Mouse (Mus musculus): ENCODE measurements around the gene Map2k4.

Gene Map2k4

DNA sequence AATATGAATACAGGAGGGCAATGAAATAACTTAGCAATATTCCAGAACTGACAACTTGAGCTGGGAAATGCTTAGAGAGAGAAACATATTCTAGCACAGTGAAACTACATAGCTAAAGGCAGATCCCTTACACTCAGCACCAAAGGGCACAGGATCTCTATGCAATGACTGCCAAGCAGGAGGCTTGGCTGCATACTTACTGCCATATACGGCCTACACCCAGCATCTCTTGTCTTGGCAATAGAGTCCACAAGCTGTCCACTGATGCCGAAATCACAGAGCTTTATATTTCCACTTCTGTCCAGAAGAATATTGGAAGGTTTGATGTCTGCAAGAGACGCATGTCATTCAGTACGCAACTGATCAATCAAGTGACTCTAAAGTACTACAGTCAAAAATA, 81.3 kb downstream of the Map2k4 start:
- DNase-seq (ENCODE audit: low spot score): no peak

DNA sequence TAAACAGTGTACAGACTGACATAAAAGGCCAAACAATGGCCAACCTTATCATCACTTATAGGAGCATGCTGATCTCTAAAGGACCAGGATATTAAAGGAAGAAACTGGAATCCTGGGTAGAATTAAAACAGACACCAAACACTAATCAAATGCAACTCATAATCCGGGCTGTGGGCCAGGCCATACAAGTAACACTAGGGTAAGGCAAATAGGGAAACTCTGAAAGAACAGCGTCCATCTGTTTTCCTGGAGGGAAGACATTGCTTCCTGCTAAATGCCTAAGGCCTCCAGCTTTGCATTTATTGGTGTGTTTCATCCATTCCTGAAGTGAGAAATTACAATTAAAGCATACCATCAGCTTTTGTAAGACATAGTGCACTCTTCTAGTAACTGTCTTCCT, 81.9 kb downstream of the Map2k4 start:
- no peak for DNase-seq (ENCODE audit: low spot score)

DNA sequence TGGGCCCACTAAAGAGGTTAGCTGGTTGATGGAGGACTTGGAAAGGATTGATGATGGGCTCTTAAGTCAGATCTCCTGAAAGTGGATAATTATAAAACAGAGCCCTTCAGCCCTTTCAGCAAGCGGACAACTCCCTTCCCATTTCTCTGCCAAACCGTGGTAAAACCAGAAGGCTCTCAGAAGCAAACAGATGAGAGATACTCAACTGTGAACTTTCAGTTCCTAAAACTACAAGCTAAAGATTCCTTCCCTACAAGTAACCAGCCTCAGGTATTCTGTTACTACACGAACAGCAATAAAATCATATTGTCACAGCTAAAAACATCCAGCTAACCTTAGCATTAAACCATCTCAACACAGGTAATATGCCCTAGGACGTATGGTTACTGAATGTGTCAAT, 83.2 kb downstream of the Map2k4 start:
- DNase-seq (ENCODE audit: low spot score): no peak

- peak; percentile 35 for DNase-seq (ENCODE audit: low spot score)
Observed at GRCm38 (mm10) chr11:65678824-65679402, 109.2 kb downstream of the Map2k4 start.

DNA sequence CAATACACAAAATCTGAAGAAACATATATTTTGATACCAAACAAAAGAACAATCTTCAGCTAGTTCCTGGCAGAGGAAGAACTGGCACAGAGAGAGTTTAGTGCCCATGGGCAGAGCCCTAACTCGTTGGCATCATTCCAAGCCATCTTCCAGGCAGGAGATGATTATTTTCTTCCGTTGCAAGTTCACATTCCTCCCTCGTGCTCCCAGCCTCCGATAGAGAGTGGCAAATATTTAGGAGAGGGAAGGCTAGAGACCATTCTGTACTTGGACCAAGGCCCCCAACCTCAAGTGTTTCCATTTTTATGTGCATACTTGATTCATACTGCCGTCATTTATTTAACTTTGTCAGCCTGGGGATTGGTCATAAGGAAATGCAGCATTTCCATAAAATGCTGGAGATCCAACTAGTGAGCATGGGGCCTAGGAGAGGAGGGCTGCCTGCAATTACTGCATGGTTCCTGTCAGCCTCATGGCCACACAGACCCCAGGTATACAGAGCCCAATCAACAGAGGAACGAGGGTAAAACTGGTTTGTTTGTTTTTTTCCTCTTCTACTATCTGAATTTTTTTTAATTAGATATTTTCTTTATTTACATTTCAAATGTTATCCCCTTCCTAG, 120.6 kb downstream of the Map2k4 start:
- no peak for DNase-seq (ENCODE audit: low spot score)

GRCm38 (mm10) chr11:65664903-65665302, 123.2 kb downstream of the Map2k4 start:
- DNase-seq (ENCODE audit: low spot score): no peak

DNA sequence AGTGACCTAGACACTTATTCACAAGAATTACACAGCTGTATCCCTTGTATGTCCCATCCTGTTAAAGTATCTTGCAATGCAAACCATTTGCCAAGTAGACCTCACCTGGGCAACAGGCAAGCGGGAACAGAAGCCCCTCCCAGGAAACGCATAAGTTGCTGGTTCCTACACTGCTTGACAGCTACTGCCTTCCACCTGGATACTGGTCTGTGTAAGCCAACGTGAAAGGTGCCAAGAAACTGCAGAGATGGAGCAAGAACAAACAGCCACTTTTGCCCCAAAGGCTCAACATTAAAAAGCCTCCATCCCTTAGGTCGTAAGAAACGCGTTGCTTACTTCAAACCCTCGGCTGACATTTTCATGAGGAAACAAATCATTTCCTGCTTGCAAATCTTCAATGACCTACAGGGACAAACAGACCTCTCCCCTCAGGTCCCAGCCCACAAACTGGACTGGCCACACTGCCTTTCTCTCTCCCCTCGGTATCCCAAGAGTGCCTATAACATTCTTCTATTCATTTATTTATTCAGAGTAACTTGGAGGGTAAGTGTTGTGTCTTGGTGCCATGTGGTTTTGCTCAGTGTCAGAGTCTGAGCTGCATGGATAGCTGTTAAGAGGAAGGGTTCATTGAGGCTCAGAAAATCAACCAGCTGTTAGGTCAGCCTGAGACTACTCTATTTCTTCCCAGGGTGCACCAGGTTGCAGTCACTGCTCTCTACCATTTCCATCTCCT, 126.1 kb downstream of the Map2k4 start:
- DNase-seq (ENCODE audit: low spot score): no peak

GRCm38 (mm10) chr11:65653932-65654331, 134.2 kb downstream of the Map2k4 start:
- DNase-seq (ENCODE audit: low spot score): no peak

DNA sequence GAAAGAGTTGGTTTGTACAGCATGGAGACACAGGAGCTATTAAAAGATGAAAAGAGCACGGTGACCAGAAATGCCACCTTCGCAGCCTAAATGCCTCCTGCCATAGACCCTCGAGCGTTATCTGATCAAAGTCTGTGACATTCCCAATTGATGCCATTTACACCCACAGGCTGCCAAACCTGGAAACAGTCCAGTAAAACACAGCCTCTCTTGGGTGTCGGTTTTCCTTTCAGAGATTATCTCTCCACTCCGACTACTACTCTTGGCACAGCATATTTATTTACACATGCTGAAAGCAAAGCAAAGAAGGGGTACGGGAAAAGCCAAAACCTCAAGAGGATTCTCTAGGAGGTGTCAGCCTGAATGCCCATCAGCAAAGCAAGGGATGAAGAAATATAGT, 136.7 kb downstream of the Map2k4 start:
- DNase-seq (ENCODE audit: low spot score): no peak

DNA sequence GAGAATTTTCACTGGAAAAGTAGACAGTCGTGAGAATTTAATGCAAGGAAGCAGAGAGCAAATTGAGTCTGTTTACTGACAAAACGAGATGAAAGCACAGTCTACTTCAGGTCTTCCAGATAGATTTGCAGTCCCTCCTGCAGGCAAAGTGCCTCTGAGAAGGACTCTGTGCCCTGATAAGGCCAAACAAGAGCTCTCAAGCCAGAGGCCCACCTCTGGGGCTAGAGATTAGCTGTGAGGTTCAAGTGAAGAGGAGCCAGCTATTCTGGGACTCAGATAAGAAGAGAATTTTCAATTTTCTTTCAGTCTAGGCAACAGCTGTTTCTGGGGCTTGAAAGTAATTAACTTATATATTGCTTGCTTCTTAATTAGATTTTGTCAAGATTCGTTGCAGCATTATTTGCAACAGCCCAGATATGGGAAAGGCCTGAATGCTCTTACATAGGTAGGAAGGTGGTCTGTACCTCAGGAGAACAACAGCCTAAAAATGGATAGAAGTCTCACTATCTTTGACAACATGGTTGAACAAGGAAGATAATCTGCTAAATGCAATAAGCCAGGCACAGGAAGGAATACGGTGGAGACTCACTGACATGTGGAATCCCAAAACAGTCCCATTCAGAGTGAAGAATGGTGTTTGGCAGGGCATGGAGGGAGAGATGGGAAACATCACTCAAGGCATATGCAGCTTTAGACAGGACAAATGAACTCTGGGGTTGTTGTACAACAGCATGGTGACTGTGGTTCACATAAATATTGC, 138.0 kb downstream of the Map2k4 start:
- no peak for DNase-seq (ENCODE audit: low spot score)

DNA sequence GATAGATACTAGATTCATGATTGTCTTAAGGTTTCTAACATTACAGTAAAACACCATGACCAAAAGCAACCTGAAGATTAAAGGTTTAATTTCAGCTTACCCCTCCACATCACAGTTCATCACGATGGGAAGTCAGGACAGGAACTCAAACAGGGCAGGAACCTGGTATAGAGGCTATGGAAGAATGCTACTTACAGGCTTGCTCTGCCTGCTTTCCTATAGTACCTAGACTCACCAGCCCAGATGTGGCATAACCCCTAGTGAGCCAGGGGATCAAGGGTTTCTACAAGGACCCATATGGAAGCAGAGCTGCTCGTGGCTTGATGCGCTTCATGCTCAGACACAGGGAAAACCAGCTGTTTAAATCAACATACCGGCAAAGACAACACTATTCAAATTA, 138.6 kb downstream of the Map2k4 start:
- no peak for DNase-seq (ENCODE audit: low spot score)

DNA sequence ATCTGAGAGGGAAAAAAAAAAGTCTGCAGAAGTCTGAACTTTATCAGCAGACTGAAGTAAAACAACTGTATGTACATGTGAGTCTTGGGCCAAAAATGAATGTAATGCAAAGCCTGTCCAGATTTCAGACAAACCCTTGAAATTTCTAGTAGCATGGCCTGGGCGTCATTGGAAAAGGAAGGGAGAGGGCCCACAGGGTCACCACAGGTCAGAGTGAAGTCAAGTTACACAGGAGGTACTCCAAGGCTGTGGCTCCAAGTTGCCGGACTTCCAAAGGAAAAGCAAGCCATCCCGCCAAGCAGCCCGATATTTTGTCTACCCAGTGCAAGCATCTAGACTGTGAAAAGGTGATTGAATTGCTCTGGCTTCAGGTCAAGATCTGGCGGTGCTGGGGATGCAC, 141.8 kb downstream of the Map2k4 start:
- no peak for DNase-seq (ENCODE audit: low spot score)

DNA sequence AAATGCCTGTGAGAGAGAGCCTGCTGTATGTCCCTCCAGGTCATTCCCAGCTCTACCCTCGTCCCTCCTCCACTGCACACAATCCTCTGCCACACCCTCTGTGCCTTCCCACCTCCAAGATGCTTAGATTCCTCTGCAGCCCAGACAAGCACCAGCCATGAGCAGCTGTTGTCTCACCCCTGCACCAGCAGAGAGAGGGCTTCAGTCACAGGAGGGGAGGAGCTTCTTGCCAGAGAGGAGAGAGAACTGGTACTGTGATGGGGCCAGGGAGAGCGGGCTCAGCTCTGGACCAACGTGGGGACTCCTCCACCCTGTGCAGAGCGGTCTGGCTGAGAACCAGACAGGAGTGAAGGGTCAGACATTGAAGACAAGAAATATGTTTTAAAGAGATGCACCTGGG, 143.6 kb downstream of the Map2k4 start:
- DNase-seq (ENCODE audit: low spot score): no peak

GRCm38 (mm10) chr11:65640261-65640660, 147.8 kb downstream of the Map2k4 start:
- no peak for DNase-seq (ENCODE audit: low spot score)
